Mouse (Mus musculus) G1E (cell line): ENCODE measurements around the gene Mtcl1. TPM values are rescaled to one million over a fixed set of nuclear protein-coding genes. Genes with fewer than 3 reads are reported as not detected.

Source experiments
- ATAC-seq: 2 replicates; pipeline ENCODE4 v1.8.0; 2016; ENCODE audit warnings: mild to moderate bottlenecking; ENCODE audit not compliant: insufficient number of reproducible peaks, poor library complexity, low FRiP score, severe bottlenecking; ENCODE audit errors: extremely low read depth
- DNase-seq: peaks from one replicate; pipeline ENCODE4 v3.0.0; 2012; ENCODE audit warnings: low spot score
- H3K27me3 ChIP-seq: 2 replicates; pipeline ENCODE4 v1.6.1; 2012; ENCODE audit warnings: mild to moderate bottlenecking, low read length, inconsistent platforms; ENCODE audit not compliant: insufficient read depth
- H3K36me3 ChIP-seq: replicated peaks from 2 replicates; pipeline ENCODE3; 2012; ENCODE audit warnings: mild to moderate bottlenecking, inconsistent platforms
- H3K4me1 ChIP-seq: 2 replicates; pipeline ENCODE4 v1.6.1; 2012; ENCODE audit warnings: low read depth, low read length, inconsistent platforms, mixed read lengths; ENCODE audit not compliant: insufficient read depth
- H3K4me3 ChIP-seq: 2 replicates; pipeline ENCODE4 v1.5.1; 2012; ENCODE audit warnings: low read depth, mild to moderate bottlenecking, inconsistent platforms, low read length, moderate library complexity, mixed read lengths
- H3K9me3 ChIP-seq: replicated peaks from 2 replicates; pipeline ENCODE4 v1.6.1; 2012; ENCODE audit warnings: inconsistent platforms
- CTCF ChIP-seq: IDR thresholded peaks from 2 replicates; pipeline ENCODE4 v1.5.1; 2012; ENCODE audit warnings: low read depth, low read length, inconsistent platforms, mixed read lengths
- GATA1 ChIP-seq: IDR thresholded peaks from 2 replicates; pipeline ENCODE4 v1.6.1; 2012; ENCODE audit warnings: borderline replicate concordance, low read length, inconsistent platforms, mixed read lengths
- GATA2 ChIP-seq: IDR thresholded peaks from 2 replicates; pipeline ENCODE4 v1.6.1; 2012; ENCODE audit warnings: low read depth, low read length, inconsistent platforms, borderline replicate concordance
- POLR2AphosphoS5 ChIP-seq: IDR thresholded peaks from 2 replicates; pipeline ENCODE4 v1.6.1; 2012; ENCODE audit warnings: low read depth, low read length, inconsistent platforms; ENCODE audit not compliant: insufficient replicate concordance
- TAL1 ChIP-seq: conservative IDR thresholded peaks from 2 replicates; pipeline ENCODE4 v1.6.1; 2012; ENCODE audit warnings: low read depth, low read length, inconsistent platforms, mixed read lengths
- polyA plus RNA-seq: library from polyadenylated mRNA; stranded (reverse); fragments of >175 nt; gene quantifications from 2 replicates; pipeline ENCODE4 v1.2.3, GENCODE M21; 2012
- total RNA-seq, 2 experiments: library from RNA; stranded (forward) in 1 of 2; stranded (reverse) in 1 of 2; fragments of 200-1000 nt in 1 of 2; fragments of >200 nt in 1 of 2; fragmentation: Nextera tagmentation in 1 of 2; gene quantifications; 2 replicates each; pipeline ENCODE4 v1.2.3; 2014 to 2017

Gene Mtcl1
- total RNA-seq (2014; fragmentation: Nextera tagmentation) (not detected in 2 replicates), total RNA-seq (2017) (0.11 TPM in 1 of 2 replicates, not detected in the other), polyA plus RNA-seq (not detected in 2 replicates)

DNA sequence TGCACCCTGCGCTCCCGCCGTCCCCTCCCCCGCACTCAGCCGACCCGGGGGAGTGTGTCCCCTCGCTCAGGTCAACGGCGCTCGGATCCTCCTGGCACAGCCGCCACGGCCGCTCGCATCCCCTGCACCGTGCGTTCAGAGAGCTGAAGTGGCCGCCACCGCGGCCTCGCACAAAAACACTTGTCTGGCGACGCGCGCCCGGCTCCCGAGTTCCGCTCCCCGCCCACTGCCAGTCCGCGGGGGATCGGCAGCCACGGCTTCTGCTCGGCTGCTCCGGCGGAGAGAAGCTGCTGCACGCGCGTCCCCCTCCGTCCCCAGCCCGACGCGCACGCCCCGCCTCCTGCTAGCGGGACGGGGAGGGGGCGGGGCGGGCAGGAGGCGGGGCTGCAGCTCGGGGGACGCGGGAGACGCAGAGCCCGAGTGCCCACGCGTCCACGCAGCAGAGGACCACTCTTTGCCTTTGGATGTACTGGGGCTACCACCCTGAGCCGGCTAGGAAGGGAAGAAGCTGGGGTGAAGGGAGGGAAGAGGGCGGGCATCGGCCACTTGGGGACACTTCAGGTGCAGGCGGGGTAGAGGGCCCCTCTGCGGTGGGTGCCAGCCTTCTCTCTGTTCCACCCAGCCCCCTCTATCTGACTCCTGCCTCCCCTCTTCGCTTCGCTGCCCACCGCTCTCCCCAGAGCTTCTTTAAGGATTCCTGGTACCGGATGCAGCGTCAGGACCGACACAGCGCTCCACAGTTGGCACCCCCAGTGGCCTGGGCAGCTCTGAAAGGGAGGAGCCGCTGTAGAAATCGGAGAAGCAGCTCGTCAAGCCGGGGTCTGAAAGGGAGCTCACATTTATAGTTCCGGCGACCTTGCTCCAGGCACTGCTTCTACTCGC lies at the start of gene Mtcl1:
Gene Mtcl1 (minus strand): TSS at position 291 of the 882 bp plus-strand sequence.
- Histone ChIP-seq H3K4me1 (no peaks in the 10 kb centered on the region), H3K9me3 (peaks cover 78% of the 10 kb centered on the region), H3K36me3 (no peaks in the 10 kb centered on the region), H3K4me3 (peak within 1 kb of the TSS; percentile 23; the same call in 1 of the 2 replicates), H3K27me3 (no peaks in the 10 kb centered on the region)
- no peak for DNase-seq
- ATAC-seq: no peak
- no peak for TF ChIP-seq GATA1
- no peak for TF ChIP-seq POLR2AphosphoS5
- no peak for TF ChIP-seq GATA2
- TF ChIP-seq CTCF: no peak
- TF ChIP-seq TAL1: no peak

DNA sequence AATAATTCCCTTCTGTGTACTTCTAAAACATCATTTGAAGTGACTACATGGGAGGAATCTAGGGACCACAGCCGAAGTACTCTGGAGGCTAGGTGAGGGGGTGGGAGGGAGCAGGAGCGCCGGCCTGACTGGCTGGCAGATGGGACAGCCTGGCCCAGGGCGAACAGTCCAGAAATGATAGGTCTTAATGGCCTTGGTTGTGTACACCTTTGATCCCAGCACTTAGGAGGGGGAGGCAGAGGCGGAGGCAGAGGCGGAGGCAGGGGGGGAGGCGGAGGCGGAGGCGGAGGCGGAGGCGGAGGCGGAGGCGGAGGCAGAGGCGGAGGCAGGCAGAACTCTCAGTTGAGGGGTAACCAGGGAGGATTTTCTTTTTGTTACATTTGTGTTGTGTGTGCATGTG lies 49.0 kb upstream of the Mtcl1 start:
- Histone ChIP-seq H3K36me3 (peaks cover 90% of the 10 kb centered on the region), H3K9me3 (no peaks in the 10 kb centered on the region), H3K4me3 (no peak overlapping the region), H3K27me3 (no peaks in the 10 kb centered on the region), H3K4me1 (no peaks in the 10 kb centered on the region)
- ATAC-seq (no peak), DNase-seq (no peak)
- TF ChIP-seq CTCF: no peak
- no peak for TF ChIP-seq POLR2AphosphoS5
- TF ChIP-seq GATA1: no peak
- TF ChIP-seq TAL1: no peak
- no peak for TF ChIP-seq GATA2

DNA sequence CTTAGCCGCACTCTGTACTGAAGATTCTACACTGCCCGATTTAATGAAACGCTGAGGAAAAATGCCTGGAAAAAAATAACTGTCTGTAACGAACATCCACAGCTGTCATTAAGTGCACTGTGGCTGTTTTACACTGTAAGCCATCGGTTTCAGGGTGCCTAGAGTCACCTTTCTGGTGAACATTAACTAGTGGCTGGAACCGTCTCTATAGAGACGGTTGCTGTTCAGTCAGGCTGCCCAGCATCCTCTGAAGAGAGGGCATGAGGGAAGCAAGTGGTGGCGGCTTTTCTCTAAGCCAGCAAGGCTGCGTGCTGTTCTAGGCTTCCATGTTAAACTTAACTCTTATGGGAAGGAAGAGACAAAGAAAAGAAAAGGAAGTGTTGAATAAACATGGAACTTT lies 47.0 kb upstream of the Mtcl1 start:
- Histone ChIP-seq H3K27me3 (no peaks in the 10 kb centered on the region), H3K4me3 (no peak overlapping the region), H3K36me3 (peaks cover 82% of the 10 kb centered on the region), H3K4me1 (no peaks in the 10 kb centered on the region), H3K9me3 (no peaks in the 10 kb centered on the region)
- TF ChIP-seq CTCF (no peak), TAL1 (no peak)
- ATAC-seq (no peak), DNase-seq (no peak)

DNA sequence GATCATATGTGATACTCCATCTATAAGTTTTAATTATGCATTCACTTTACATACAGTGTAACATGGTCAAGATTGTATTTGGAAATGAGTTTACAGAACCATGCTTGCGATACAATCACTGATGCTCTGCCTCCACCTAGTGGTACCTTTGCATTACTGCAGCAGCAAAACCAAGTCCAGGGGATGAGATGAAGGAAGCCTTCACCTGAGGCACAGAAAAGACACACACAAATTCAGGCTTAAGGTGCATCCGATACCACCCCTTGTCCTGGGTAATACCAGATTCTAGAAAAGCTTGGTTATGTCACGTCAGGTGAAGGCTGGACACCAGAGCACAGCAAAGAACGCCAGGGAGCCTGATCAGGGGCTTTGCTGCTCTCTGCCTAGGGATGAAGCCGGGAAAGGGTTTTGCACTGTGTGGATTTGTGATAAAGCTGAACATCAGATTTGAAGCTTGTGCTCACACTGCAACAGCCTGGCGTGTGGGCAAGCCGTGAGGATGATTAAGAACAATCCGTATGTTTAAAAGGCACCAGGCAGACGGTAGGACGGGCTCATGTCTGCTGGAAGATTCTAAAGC lies 40.6 kb upstream of the Mtcl1 start:
- no peaks in the 10 kb centered on the region for H3K27me3 ChIP-seq
- H3K36me3 ChIP-seq: peaks cover 20% of the 10 kb centered on the region
- H3K4me1 ChIP-seq: no peaks in the 10 kb centered on the region; the same call in 1 of the 2 replicates
- H3K4me3 ChIP-seq: no peak overlapping the region
- DNase-seq: peak; percentile 18
- no peak; the same call in 1 of the 2 replicates for ATAC-seq
- peak; percentile 89 for TF ChIP-seq CTCF
- no peak for TF ChIP-seq GATA2
- H3K9me3 ChIP-seq: no peaks in the 10 kb centered on the region

DNA sequence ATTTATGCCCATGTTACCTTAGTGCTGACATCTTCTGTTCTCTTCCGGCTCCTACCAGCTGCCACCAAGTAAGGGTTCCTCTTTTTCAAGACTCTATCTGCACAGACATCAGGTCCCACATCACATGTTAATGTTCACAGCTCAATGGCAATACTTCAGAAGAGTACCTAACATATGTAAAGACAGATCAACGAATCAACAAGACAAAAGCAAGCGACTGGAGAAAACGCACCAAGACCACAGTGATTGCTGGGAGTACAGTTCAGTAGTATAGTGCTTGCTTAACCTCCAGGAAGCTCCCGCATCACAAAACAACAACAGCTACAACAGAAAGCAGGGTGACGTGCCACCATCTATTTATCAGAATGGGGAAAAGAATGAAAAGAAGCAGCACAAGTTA lies 37.0 kb upstream of the Mtcl1 start:
- TF ChIP-seq POLR2AphosphoS5 (no peak), GATA1 (no peak), GATA2 (no peak), TAL1 (no peak), CTCF (no peak)
- Histone ChIP-seq H3K27me3 (no peaks in the 10 kb centered on the region), H3K4me3 (no peak overlapping the region), H3K36me3 (no peaks in the 10 kb centered on the region), H3K4me1 (no peaks in the 10 kb centered on the region; the same call in 1 of the 2 replicates), H3K9me3 (no peaks in the 10 kb centered on the region)
- DNase-seq (no peak), ATAC-seq (no peak)

DNA sequence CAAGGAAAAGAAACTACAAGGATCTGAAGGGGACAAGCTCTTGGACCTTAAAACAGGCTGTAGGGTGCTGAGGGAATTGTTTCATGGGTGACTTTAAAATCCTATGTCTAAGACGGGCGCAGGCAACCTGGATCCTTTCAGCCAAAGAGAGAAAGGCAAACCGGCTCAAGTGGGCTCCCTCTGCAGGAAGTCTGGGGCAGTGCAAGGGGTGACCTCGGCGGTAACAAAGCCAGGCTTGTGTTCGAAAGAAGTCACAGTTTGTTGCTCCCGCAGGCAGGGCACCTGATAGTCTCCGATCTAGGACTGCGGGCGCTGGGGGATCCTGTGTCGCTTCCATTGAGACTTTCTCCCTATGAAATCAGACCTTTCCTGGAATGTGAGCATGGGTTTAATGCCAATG lies 36.2 kb upstream of the Mtcl1 start:
- Histone ChIP-seq H3K9me3 (0 out of 2 replicates have a peak, but pooled peaks cover 2% of the 10 kb centered on the region), H3K36me3 (no peaks in the 10 kb centered on the region), H3K4me1 (no peaks in the 10 kb centered on the region; the same call in 1 of the 2 replicates), H3K27me3 (no peaks in the 10 kb centered on the region), H3K4me3 (no peak overlapping the region)
- ATAC-seq (no peak), DNase-seq (no peak)
- TF ChIP-seq GATA1 (no peak), CTCF (peak; percentile 21; the same call in 1 of the 2 replicates)
